Mouse (Mus musculus) hindbrain, embryonic 11.5 days (tissue): ENCODE results near the gene Eef1a2. TPM values are rescaled to one million over a fixed set of nuclear protein-coding genes. Genes with fewer than 3 reads are reported as not detected.

Experiments used
- ATAC-seq: fragments of 200-750 bp; cut with Nextera tagmentation; 2 replicates; pipeline ENCODE4 v1.8.0; 2017; ENCODE audit warnings: mild to moderate bottlenecking, moderate TSS enrichment, moderate library complexity; ENCODE audit not compliant: low FRiP score
- DNase-seq: peaks from one replicate; pipeline ENCODE4 v3.0.0-alpha.2; 2015; ENCODE audit warnings: low spot score
- H3K27ac ChIP-seq: fragments of 300-500 bp; sonication (generic); 2 replicates; pipeline ENCODE4 v1.5.1; 2014; ENCODE audit warnings: mild to moderate bottlenecking, low read depth, low read length
- H3K27me3 ChIP-seq: fragments of 300-500 bp; sonication (generic); 2 replicates; pipeline ENCODE4 v1.6.1; 2014; ENCODE audit warnings: mild to moderate bottlenecking, low read length, moderate library complexity, mixed read lengths; ENCODE audit not compliant: control insufficient read depth, insufficient read depth
- H3K36me3 ChIP-seq: fragments of 300-500 bp; sonication (generic); 2 replicates; pipeline ENCODE4 v1.6.1; 2014; ENCODE audit warnings: mild to moderate bottlenecking, low read length, moderate library complexity, mixed read lengths; ENCODE audit not compliant: control insufficient read depth, insufficient read depth
- H3K4me1 ChIP-seq: fragments of 300-500 bp; sonication (generic); replicated peaks from 2 replicates; pipeline ENCODE4 v1.6.1; 2014; ENCODE audit warnings: low read length, mixed read lengths; ENCODE audit not compliant: control insufficient read depth, insufficient read depth
- H3K4me2 ChIP-seq: fragments of 300-500 bp; sonication (generic); replicated peaks from 2 replicates; pipeline ENCODE4 v1.6.1; 2014; ENCODE audit warnings: mild to moderate bottlenecking, low read depth, low read length
- H3K4me3 ChIP-seq: fragments of 300-500 bp; sonication (generic); 2 replicates; pipeline ENCODE4 v1.5.1; 2014; ENCODE audit warnings: low read depth, low read length
- H3K9ac ChIP-seq: fragments of 300-500 bp; sonication (generic); 2 replicates; pipeline ENCODE4 v1.6.1; 2014; ENCODE audit warnings: low read depth, low read length
- H3K9me3 ChIP-seq: fragments of 300-500 bp; sonication (generic); 2 replicates; pipeline ENCODE4 v1.6.1; 2016; ENCODE audit warnings: low read length; ENCODE audit not compliant: control insufficient read depth
- whole genome bisulfite sequencing: fragments of 180-500 bp; shearing (Covaris S2); extraction: QIAGEN DNeasy Blood & Tissue Kit; methylation state at CpG from one replicate; pipeline ENCODE4 v1.1.7; 2014; 5-methylcytosine and 5-hydroxymethylcytosine counted together
- polyA plus RNA-seq: library from polyadenylated mRNA; unstranded; fragments of >200 nt; fragmentation: Nextera tagmentation; extraction: Ambion mirVana; gene quantifications from 2 replicates; pipeline ENCODE4 v1.2.1, GENCODE M21; 2014

Gene Eef1a2
- polyA plus RNA-seq, 1 experiment from 2014 or later = 1.5 TPM

GRCm38 (mm10) chr2:181116436-181116835 lies 40.4 kb downstream of the Eef1a2 start:
- DNase-seq (no peak), ATAC-seq (no peak)
- no peak overlapping the region for H3K27ac ChIP-seq
- no peak overlapping the region for H3K4me2 ChIP-seq
- no peak overlapping the region for H3K4me3 ChIP-seq
- no peaks in the 10 kb centered on the region for H3K9me3 ChIP-seq
- WGBS = 90% methylated on average over 5 of the region's 5 CpGs
- H3K36me3 ChIP-seq = no peaks in the 10 kb centered on the region
- H3K27me3 ChIP-seq = no peaks in the 10 kb centered on the region
- no peak overlapping the region for H3K9ac ChIP-seq
- peaks cover 7% of the 10 kb centered on the region; the same call in 1 of the 2 replicates for H3K4me1 ChIP-seq

- H3K9ac ChIP-seq = no peak overlapping the region
- WGBS = 89% methylated on average over 3 of the region's 3 CpGs
- no peak overlapping the region for H3K4me2 ChIP-seq
- ATAC-seq (no peak), DNase-seq (no peak)
- no peak overlapping the region for H3K27ac ChIP-seq
- H3K36me3 ChIP-seq = no peaks in the 10 kb centered on the region
- no peak overlapping the region for H3K4me3 ChIP-seq
- H3K27me3 ChIP-seq = no peaks in the 10 kb centered on the region
- H3K9me3 ChIP-seq = no peaks in the 10 kb centered on the region
- H3K4me1 ChIP-seq = peaks cover 3% of the 10 kb centered on the region; the same call in 1 of the 2 replicates
Measured at GRCm38 (mm10) chr2:181115367-181115766, 41.4 kb downstream of the Eef1a2 start.

- Histone ChIP-seq H3K9me3 (no peaks in the 10 kb centered on the region), H3K27ac (no peak overlapping the region), H3K36me3 (no peaks in the 10 kb centered on the region), H3K9ac (no peak overlapping the region), H3K27me3 (no peaks in the 10 kb centered on the region), H3K4me3 (no peak overlapping the region), H3K4me1 (peaks cover 3% of the 10 kb centered on the region; the same call in 1 of the 2 replicates), H3K4me2 (no peak overlapping the region)
- peak; percentile 45 for ATAC-seq
- peak; percentile 51 for DNase-seq
- 59% methylated on average over 8 of the region's 8 CpGs for WGBS
Measured at GRCm38 (mm10) chr2:181113762-181114361, 43.0 kb downstream of the Eef1a2 start.

GRCm38 (mm10) chr2:181111665-181112064 lies 45.1 kb downstream of the Eef1a2 start:
- H3K27me3 ChIP-seq = no peaks in the 10 kb centered on the region
- no peaks in the 10 kb centered on the region for H3K36me3 ChIP-seq
- H3K4me2 ChIP-seq = no peak overlapping the region
- no peaks in the 10 kb centered on the region for H3K9me3 ChIP-seq
- H3K27ac ChIP-seq = no peak overlapping the region
- no peak overlapping the region for H3K9ac ChIP-seq
- H3K4me1 ChIP-seq = peaks cover 3% of the 10 kb centered on the region; the same call in 1 of the 2 replicates
- no peak for ATAC-seq
- DNase-seq = no peak
- WGBS = 96% methylated on average over 1 of the region's 1 CpGs
- no peak overlapping the region for H3K4me3 ChIP-seq

- no peak overlapping the region for H3K4me2 ChIP-seq
- no peak for ATAC-seq
- no peaks in the 10 kb centered on the region for H3K27me3 ChIP-seq
- no peak overlapping the region for H3K27ac ChIP-seq
- no peaks in the 10 kb centered on the region for H3K9me3 ChIP-seq
- no peak overlapping the region for H3K9ac ChIP-seq
- 63% methylated on average over 2 of the region's 2 CpGs for WGBS
- no peak overlapping the region for H3K4me3 ChIP-seq
- DNase-seq = no peak
- H3K36me3 ChIP-seq = no peaks in the 10 kb centered on the region
- peaks cover 2% of the 10 kb centered on the region; the same call in 1 of the 2 replicates for H3K4me1 ChIP-seq
Measured at GRCm38 (mm10) chr2:181104111-181104510, 52.7 kb downstream of the Eef1a2 start.

GRCm38 (mm10) chr2:181102161-181102560 lies 54.7 kb downstream of the Eef1a2 start:
- peak overlapping the region; percentile 32; the same call in 1 of the 2 replicates for H3K9ac ChIP-seq
- no peak overlapping the region for H3K4me3 ChIP-seq

GRCm38 (mm10) chr2:181101626-181102025 lies 55.2 kb downstream of the Eef1a2 start:
- Histone ChIP-seq H3K27ac (peak overlapping the region; percentile 76), H3K4me1 (peaks cover 2% of the 10 kb centered on the region; the same call in 1 of the 2 replicates), H3K9me3 (no peaks in the 10 kb centered on the region), H3K4me2 (no peak overlapping the region), H3K36me3 (no peaks in the 10 kb centered on the region), H3K27me3 (no peaks in the 10 kb centered on the region), H3K9ac (no peak overlapping the region; the same call in 1 of the 2 replicates), H3K4me3 (no peak overlapping the region)
- peak; percentile 44 for ATAC-seq
- WGBS = 79% methylated on average over 1 of the region's 1 CpGs
- no peak for DNase-seq

More at GRCm38 (mm10) chr2:181102161-181102560, 54.7 kb downstream of the Eef1a2 start:
- peak; percentile 82 for ATAC-seq
- Histone ChIP-seq H3K27ac (peak overlapping the region; percentile 76), H3K4me1 (peaks cover 2% of the 10 kb centered on the region; the same call in 1 of the 2 replicates), H3K27me3 (no peaks in the 10 kb centered on the region), H3K36me3 (no peaks in the 10 kb centered on the region), H3K4me2 (no peak overlapping the region), H3K9me3 (no peaks in the 10 kb centered on the region)
- peak; percentile 52 for DNase-seq
- WGBS = 18% methylated on average over 2 of the region's 2 CpGs

- H3K9ac ChIP-seq = no peak overlapping the region
- peaks cover 2% of the 10 kb centered on the region; the same call in 1 of the 2 replicates for H3K4me1 ChIP-seq
- no peak overlapping the region for H3K4me2 ChIP-seq
- H3K27me3 ChIP-seq = no peaks in the 10 kb centered on the region
- no peak overlapping the region for H3K27ac ChIP-seq
- WGBS = 97% methylated on average over 2 of the region's 2 CpGs
- H3K9me3 ChIP-seq = no peaks in the 10 kb centered on the region
- no peak for DNase-seq
- H3K4me3 ChIP-seq = no peak overlapping the region
- H3K36me3 ChIP-seq = no peaks in the 10 kb centered on the region
- ATAC-seq = no peak
Measured at GRCm38 (mm10) chr2:181100087-181100486, 56.7 kb downstream of the Eef1a2 start.
